Mouse (Mus musculus) testis, postnatal 10 days (tissue): Measurements from ENCODE around the gene Plekhh3.
"Not testable (repeated sequence)": the region's sequence is repeated elsewhere in the genome, so short reads cannot be mapped to it uniquely, and the experiment has no call there.

Source experiments
- DNase-seq: peaks from one replicate; pipeline ENCODE4 v3.0.0; 2021; ENCODE audit warnings: low spot score

Gene Plekhh3

DNA sequence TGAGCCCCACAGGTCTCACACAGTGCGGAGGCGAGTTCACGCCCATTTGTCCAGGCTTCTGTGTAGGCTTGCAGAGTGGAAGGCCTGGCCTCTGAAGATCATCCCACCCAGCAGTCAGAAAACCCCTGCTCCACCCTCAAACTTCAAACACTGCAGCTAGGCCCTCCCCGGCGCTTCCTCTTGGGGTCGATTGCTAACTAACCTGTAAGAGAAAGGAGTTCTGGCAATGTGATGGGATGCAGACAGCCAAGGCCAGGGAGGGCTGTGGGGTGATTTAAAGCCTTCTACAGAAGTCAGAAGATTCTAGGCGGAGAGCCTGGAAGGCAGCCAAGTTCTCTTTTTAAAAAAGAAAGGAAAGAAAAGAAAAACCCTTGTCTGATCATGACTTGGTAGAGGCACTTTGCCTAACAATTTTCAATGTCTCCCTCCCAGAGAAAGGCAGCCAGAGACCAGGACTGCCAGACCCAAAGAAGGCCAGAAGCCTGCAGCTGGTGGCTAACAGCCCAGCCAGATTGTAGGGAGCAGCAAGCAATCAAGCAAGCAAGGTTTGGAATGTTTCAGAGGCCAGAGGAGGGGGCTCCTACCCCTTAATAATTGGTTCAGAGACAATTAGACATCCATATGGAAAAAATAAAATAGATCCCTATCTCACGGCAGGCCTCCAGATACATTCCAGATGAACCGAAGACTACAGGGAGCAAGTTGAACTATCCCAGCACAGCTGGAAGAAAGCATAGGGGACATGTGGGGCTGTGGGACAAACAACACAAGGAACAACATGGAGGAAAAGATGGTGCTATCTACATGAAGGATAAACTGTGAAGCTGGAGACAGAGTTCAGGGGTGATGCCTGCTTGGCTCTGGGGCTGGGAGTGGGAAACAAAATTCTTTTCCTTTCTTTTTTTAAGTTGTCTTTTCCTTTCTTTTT lies 21.7 kb downstream of the Plekhh3 start:
- peak; percentile 63 for DNase-seq

DNA sequence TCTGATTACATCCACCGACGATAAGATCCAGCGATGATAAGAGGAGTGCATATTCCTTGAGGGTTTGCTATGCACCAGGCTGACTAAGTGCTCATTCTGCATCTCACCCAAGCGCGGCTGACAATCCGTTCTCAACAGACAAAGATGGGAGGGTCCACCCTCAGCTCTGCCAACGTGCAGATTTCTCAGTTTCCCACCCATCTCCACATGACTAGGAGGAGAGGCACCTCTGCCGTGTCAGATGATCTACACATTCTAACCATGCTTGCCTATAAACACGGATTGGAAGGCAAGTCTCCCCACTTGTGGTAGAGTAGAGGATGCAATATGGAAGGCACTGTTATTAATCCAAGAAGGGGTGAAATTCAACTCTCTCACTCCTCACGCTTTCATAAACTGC lies 22.4 kb downstream of the Plekhh3 start:
- no peak for DNase-seq

DNA sequence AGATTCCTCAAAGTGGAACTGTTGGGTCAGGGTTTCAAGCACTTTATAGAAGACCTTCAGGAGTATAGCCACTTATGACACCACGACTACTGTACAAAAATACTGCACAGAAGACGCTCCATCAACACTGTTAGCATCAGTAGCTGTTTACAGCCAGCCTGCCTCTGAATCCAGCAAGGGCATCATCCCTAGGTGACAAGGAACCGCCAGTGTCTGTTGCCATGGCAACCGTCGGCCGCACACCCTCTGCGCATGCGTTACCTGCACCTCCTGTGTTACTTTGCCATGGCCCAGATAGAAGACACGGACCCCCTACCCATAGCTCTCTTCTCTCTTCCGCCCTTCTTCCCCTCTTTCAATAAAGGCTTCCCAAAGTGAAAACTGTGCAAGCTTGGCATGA lies 24.8 kb downstream of the Plekhh3 start:
- no peak for DNase-seq

DNA sequence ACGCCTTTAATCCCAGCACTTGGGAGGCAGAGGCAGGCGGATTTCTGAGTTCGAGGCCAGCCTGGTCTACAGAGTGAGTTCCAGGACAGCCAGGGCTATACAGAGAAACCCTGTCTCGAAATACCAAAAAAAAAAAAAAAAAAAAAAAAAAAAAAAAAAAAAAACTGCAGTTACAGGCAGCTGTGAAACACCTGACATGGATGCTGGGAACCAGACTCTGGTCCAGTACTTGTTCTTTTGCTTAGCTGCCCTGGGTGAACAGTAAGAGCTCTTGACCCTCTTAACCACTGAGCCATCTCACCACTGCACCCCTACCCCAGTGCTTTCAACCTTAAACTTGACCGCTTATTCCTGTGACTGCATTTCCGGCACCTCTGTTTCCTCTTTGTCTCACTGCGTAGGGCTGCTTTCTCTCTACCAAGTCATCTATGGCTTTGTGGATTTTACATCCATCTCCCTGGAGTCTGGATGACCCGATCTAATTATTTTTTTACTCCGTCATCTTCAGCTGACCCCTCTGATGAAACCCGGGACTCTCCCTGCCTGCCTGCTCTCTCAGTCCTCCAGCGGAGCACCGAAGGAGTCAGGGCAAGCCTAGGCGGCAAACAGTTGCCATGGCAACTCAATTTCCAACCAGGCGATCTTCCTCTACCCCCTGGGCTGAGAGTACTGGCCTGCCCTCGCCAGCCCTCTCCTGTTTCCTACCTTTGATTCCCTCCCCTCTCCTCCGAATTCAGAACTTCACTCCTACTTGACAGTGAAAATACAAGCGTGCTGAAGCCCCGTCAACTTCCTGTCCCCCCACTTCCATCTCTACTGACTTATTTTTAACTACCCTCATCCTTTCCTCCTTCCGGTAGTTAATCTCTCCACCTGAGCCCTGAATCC lies 27.6 kb downstream of the Plekhh3 start:
- DNase-seq = no peak

DNA sequence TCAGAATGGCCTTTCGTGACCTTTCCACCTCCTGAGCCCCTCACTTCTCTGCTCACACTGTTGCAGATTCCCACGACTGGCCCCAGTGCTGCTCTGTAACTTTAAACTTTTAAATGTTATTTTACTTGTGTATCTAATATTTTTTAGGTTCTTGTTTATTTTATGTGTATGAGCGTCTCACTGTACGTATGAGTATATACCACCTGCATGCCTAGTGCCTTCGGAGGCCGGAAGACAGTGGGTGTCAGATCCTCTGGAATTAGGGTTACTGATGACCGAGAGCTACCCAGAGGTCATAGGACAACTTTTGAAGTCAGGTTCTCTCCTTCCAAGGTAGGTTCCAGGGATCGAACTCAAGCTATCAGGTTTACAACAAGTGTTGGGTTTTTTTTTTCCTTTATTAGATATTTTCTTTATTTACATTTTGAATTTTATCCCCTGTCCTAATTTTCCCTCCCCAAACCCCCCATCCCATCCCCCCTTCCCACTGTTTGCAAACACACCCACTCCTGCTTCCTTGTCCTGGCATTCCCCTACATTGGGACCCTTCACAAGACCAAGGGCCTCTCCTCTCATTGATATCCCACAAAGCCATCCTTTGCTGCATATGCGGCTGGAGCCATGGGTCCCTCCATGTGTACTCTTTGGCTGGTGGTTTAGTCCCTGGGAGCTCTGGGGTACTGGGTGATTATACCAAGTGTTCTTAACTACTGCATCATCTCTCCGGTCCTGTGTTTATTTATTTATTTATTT lies 28.8 kb downstream of the Plekhh3 start:
- no peak for DNase-seq

DNA sequence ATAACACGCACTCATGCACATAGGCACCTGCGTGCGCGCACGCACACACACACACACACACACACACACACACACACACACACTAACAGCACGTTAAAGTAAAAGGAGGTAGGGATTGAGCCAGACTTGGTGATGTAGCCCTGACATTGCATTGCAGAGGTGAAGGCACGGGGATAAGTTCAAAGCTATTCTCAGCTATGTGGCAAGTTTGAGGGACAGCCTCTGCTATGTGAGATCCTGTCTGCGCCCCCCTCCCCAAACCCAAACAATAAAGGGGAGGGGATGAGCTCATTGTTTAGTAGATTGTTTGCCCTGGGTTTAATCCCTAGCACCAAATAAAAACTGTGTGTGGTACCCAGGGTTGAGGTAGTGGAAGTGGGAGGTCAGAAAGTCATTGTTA lies 30.1 kb downstream of the Plekhh3 start:
- no peak for DNase-seq

DNA sequence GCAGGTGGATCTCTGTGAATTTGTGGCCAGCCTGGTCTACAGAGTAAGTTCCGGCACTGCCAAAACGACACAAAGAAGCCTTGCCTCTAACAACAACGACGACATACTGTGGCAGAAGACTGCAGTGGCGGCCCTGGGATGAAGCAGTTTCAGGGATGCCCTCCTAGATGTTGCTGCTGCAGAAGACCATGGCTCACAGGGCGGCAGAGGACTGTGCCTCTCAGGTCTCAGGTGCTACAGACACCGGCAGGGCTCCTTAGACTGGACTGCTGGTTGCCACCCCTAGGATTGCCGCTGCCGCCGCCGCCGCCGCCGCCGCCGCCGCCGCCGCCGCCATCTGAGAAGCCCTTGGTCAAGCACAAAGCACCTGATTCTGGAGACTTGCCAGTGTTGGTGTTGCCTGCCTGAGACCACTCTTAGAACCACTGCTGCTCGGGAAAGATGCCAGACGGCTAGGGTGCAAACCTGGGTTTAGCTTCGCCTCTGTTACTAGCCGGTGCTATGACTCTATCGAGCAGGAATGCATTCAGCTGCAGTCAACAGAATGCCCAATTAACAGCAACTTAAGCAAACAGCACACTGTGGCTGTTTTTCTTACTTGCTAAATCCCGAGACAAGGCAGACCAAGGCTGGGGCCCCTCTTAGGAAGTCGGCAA lies 30.9 kb downstream of the Plekhh3 start:
- DNase-seq = no peak

DNA sequence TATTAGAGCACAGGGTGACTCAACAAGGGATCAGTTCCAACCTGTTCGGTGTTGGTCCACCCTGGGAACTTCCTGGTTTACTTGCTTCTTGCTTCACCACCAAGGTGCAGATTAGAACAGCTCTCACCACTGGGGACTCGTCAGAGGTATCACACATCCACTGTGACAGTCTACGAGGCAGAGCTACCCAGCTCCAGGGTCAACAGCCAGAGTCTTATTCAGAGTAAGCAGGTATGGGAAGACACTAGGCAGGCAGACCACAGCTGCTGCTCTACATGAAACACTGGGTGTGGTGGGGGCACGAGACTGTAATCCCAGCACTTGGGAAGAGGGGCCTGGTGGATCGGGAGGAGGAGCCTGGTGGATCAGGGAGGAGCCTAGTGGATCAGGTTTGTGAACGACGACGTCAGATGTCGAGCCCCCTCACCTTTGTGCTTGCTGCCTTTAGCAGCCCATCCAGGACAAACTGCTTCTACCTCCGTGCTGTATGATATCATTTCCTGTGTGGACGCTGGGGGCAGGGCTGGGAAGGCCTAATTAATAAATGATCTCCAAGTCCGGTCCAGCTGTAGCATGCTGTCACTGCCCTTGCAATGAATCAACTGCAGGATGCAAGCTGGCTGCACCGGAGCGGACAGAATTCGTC lies 32.5 kb downstream of the Plekhh3 start:
- DNase-seq = peak; percentile 51

DNA sequence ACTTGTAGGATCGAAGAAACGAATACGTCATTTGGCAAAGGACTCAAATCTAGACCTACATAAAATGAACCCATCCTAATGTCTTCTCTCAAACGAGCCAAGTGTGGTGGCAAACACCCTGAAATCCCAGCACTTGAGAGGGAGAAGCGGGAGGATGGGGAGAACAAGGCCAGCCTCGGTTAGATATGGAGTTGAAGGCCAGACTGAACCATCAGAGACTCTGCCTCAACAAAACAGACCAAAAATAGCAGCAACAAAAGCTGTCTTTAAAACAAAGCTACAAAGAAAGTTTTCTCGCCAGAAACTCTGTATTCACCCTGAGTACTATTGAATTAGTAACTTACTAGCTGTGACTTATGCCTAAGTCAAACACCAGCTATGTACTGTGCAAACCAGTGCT lies 34.2 kb downstream of the Plekhh3 start:
- no peak for DNase-seq

DNA sequence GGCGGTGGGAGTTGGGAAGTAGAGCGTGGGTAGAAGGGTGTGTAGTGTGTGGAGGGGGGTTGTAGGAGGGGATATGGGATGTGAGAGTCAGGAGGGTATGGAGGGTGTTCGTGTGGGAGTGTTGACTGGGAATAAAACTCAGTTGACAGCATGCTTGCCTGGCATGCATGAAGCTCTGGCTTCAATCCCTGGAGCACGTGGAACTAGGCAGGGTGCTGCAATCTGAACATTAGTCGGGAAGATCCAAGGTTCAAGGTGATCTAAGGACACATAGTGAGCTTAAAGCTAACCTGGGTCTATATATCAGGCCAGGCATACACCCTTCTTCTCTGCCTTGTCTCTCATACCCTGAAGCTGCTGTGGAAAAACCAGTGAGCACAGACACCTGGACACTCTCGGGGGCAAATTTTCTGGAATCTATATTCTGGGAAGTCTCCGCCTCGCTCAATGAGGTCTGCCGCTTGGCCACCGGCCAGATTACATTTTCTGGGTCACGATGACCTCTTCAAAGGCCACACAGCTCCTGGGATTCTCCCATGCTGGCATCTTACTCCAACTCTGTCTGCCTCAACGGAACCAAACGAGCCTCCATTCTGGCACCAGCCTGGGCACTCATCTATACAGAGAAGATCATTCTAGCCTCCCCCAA lies 36.8 kb downstream of the Plekhh3 start:
- DNase-seq = peak; percentile 61

DNA sequence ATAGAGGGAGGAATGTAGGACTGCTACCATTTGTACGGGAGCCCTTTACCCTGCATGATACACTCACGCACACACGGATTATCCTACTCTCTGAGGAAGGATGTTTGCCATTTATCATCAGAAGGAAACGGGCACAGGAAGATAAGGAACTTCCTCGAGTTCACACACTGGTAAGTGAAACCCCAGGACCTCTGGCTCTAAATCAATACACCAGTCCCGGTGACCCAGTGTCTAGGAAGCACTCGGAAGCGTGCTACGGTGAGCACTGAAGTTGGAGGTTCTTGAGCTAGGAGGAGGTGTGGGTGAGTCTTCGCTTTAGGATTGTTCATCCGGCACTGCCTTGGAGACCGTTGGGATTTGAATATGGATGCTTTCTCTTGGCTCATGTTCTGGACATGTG lies 38.1 kb downstream of the Plekhh3 start:
- no peak for DNase-seq

DNA sequence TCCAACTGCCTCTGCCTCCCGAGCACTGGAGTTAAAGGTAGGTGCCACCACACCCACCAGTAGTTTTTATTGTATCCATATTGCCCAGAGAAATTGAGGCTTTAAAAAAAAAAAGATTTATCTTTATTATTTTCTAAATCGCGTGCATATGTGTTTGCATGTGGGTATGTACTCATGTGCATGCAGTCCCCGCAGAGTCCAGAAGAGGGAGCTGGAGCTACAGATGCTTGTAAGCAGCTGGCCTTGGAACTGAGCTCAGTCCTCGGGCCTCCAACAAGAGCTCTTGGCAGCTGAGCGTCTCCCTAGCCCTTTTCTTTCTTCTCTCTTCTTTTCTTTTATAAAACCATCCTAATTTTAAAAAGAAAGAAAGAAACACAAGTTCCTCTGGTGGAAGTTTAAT lies 39.5 kb downstream of the Plekhh3 start:
- DNase-seq = peak; percentile 70

DNA sequence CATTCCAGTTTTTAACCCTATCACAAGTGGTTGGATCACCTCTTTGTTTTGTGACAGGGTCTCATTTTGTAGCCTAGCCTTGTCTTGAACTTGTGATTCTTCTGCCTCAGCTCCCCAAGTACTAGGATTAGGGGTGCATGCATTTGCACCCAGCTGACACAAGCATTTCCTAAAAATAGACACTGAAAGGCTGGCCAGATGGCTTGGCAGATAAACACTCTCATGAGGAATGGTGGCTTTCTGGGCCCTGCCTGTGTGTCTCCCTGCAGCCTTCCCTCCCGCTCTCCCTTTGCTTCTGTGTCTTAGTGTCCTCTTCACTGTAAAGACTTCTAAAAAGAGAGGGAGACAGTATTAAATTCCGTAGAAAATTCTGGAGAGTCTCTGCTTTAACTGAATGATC lies 40.0 kb downstream of the Plekhh3 start:
- no peak for DNase-seq

DNA sequence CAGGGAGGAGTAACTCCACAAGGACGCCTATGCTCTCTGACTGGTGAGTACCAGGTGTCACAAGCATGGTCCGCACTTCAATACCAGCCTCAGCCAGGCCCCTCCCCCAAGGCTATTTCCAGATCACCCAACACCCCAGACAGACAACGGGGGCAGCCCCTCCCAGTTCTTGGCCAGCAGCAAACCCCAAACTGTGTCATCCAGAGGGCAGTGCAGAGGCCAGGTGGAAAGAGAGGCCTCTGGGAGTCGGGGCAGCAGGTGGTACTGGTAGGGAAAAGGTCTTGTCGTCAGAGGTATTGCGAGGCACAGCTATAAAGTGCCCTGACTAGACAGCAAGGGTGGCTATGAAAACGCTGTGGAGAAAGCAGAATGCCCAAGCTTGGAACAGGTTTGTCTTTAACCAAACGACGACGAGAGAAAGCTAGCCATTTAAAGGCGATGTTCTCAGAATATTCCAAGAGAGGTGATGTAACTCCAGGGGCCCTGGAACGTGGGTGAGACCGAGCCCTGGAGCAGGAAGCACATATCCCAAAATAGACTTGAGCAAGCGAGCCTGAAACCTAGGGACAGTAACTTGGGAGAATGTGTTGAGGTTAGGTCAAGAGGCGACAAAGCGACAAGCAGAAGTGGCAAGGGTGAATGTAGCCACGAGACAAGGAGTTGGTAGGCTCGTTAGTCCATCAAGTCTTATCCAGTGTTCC lies 40.9 kb downstream of the Plekhh3 start:
- no peak for DNase-seq

DNA sequence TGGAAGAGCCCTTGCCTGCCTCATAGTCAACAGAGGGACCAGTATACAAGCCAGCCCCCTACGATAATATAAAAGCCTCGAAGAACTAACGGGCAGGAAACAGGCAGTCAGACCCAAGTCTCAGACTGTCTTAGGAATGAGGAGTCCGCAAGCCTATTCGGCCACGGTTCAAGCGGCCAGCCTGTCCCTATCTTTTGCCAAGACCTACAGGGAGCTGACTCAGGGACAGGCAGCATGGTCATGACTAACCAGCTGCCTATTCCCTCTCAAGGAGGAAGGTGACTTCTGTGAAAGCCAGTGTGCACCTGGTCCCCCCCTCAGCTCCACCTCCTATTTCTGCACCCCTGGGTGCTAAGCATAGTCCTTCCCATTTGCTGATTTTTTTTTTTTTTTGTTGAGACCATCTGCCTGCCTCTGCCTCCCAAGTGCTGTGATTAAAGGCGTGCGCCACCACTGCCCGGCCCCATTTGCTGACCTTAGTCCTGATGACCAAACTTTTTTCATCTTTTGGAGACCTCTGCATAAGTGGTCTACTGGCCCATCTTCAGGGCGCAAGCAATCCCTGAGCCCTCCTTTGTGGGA lies 42.1 kb downstream of the Plekhh3 start:
- DNase-seq = no peak

DNA sequence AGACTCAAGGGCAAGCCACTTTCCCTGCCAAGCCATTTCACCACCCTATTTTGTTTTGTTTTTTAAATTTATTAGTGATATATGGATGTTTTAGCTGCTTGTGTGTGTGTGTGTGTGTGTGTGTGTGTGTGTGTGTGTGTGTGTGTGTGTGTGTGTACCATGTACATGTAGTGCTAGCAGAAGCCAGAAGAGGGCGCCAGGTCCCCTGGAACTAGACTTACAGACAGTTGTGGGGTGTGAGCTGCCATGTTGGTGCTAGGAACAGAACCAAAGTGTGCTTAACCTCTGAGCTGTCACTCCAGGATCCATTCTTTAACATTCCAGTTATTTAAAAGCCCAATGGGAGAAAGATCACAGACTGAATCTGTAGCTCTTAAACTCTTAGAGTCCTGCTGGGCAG lies 44.1 kb downstream of the Plekhh3 start:
- peak; percentile 68 for DNase-seq

DNA sequence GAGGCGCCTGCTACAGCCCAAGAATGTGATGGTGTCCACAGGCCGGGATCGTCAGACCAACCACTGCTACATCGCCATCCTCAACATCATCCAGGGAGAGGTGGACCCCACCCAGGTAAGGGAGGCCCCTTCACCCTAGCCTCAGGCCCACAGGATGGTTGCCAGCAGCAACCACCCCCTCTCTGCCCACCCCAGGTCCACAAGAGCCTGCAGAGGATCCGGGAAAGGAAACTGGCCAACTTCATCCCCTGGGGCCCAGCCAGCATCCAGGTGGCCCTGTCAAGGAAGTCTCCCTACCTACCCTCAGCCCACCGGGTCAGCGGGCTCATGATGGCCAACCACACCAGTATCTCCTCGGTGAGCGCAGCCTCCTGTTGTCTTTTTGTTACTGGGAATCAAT lies 46.1 kb downstream of the Plekhh3 start:
- not testable (repeated sequence) for DNase-seq

DNA sequence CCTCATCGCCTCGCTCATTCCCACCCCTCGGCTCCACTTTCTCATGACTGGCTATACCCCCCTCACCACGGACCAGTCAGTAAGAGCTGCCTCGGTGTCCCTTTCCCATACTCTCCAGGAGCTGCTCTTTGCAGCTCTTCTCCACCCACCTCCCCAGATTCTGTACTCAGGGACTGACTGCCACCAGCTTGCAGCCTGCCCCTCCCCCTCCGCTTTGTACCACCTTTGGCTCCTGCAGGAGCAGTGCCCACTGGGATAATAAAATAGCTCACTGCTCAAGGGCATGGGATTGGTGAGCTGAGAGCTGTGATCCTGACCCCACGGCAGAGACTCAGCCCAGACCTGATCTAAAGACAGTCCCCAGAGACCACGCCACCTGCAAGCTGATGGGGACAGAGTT lies 46.7 kb downstream of the Plekhh3 start:
- DNase-seq = not testable (repeated sequence)

DNA sequence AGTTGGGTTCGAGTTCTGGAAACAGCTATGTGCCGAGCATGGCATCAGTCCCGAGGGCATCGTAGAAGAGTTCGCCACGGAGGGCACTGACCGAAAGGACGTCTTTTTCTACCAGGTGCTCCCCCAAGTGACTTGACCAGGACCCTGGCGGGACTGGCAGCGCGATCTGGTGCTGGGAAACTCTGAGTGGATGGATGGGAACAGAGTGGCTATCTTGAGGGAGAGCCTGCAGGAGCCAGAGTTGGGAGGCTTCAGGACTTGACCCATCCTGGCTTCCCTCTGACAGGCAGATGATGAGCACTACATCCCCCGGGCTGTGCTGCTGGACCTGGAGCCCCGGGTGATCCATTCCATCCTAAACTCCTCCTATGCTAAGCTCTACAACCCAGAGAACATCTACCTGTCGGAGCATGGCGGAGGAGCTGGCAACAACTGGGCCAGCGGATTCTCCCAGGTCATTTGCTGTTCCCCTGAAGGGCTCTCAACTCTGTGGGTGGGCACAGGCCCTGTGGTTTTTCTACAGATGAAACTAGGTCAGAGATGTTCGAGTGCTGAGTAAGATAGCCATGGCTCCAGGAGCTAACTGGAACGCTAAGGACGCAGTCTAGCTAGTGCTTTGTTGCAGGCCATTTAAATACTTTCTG lies 50.5 kb downstream of the Plekhh3 start:
- DNase-seq = no peak
